Mouse (Mus musculus) kidney, adult 9 months (tissue): ENCODE measurements around the gene Traip.

ENCODE experiments used
- DNase-seq: peaks from one replicate; pipeline ENCODE4 v3.0.0; 2022

Gene Traip

GRCm38 (mm10) chr9:107949922-107950235, at the start of gene Traip:
Gene Traip (plus strand): TSS chr9:107950136.
- DNase-seq, result no peak

DNA sequence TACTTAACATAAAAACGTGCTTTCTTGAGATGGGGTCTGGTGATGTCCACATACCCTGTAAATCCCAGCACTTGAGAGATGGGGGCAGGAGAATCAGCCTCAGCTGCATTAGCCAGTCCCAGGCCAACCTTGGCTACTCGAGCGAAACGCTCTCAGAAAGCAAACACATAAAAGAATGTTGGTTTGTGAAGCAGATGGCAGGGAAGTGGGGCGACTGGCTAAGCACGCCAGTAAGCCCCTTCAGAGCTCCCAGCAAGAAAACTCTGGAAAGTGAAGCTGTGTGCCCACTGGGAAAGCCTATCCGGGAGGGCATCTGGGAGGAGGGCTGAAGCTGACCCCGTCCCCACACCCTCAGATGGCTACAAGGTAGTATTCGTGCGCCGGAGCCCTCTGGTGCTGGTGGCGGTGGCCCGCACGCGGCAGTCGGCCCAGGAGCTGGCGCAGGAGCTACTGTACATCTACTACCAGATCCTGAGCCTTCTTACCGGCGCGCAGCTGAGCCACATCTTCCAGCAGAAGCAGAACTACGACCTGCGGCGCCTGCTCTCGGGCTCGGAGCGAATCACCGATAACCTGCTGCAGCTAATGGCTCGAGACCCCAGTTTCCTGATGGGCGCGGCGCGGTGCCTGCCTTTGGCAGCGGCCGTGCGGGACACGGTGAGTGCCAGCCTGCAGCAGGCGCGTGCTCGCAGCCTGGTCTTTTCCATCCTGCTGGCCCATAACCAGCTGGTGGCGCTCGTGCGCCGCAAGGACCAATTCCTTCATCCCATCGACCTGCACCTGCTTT, 48.9 kb upstream of the Traip start:
- peak; percentile 74 for DNase-seq

- no peak for DNase-seq
These were observed 48.4 kb upstream of the Traip start for GRCm38 (mm10) chr9:107901627-107901914.

GRCm38 (mm10) chr9:107904726-107905125, 45.2 kb upstream of the Traip start:
- DNase-seq, result peak; percentile 92

DNA sequence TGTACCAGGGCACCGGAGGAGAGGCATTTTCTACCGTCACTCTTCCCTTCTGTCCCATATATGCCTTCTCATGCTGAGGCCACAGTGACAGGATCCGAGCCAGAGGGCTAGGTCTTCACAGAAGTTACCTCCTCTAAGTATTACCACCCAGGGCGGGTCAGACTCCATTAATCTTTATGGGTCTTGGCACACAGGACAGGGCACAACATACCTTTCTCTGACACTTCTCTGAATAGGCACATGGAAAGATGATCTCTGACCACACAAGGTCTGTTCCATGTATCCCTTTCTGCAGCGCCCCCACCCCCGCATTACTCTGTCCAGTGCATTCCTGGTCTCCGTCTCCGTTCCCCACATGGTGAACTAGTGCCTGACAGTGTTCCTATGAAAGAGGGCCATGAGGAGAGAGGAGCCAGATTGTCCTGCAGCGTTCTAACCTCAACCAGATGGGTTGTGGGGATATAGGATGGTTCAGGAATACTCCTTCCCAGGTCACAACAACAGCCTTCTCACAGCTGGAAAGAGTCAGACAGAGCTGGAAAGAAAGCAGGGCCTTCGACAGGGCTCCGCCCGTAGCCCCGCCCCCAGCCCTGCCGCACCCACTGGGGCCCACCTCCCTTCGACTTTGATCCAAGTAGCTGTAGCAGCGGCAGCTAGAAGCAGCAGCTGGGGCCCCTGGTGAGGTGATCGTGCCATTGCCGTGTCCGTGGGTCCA, 43.5 kb upstream of the Traip start, which contains the start of gene Mst1r:
Mst1r (plus strand) TSS at position 622 of the 715 bp plus-strand sequence.
- peak; percentile 87 for DNase-seq

DNA sequence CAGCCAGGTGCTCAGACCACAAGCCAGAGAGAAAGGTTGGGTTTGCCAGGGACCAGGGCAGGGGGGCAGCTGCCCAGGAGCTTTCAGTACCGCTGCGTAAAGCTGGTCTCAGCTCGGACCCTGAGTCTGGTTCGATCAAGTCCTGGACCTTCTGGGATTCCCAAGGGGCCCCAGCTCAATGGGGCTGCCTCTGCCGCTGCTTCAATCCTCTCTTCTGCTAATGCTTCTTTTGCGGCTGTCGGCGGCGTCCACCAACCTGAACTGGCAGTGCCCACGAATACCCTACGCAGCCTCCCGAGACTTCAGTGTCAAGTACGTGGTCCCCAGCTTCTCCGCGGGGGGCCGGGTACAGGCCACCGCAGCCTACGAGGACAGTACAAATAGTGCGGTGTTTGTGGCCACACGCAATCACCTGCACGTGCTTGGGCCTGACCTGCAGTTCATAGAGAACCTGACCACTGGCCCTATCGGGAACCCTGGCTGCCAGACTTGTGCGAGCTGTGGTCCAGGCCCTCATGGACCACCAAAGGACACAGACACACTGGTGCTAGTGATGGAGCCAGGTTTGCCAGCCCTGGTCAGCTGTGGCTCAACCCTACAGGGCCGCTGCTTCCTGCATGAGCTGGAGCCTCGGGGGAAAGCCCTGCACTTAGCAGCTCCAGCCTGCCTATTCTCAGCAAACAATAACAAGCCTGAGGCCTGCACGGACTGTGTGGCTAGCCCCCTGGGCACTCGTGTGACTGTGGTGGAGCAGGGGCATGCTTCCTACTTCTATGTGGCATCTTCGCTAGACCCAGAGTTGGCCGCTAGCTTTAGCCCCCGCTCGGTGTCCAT, 42.8 kb upstream of the Traip start:
- DNase-seq, result no peak

DNA sequence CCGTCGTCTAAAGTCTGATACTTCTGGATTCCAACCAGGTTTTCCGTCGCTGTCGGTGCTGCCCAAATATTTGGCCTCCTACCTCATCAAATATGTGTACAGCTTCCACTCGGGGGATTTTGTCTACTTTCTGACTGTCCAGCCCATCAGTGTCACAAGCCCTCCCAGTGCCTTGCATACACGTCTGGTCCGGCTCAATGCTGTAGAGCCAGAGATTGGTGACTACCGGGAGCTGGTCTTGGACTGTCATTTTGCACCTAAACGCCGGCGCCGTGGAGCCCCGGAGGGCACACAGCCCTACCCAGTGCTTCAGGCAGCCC, 42.2 kb upstream of the Traip start:
- DNase-seq, result no peak

DNA sequence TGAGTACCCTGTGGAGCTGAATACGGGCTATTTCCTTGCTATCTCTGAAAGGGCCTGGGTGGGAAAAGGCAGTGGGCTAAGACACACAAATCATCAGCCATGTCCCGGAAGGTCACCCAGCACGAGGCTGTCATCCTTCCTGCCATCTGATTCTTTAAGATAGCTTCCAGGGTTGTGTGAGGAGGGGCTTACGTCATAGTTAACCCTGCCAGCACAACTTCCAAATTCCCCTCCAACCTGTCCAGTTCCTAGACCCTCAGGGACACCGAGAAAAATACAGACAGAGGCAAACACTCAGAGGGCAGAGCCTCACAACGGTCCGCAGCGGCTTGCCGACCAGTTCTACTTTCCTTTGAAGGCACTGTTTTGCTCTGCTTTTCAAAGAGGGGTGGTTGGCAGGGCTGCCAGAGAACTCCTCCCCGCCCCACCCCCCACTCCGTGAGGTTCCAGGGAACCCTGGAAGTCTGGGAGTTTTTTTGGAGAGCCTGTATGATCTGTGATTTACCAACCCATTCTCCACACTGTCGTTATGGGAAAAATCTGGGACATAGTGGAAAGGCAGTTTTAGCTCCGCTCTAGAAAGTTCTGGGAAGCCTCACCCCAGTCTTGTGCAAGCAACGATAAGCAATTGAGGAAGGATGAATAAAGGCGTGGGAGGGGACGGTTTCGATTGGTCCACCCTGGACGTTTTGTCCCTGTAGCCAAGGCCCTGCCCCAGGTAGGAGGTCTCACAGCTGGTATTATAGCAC, 41.4 kb upstream of the Traip start:
- no peak for DNase-seq

DNA sequence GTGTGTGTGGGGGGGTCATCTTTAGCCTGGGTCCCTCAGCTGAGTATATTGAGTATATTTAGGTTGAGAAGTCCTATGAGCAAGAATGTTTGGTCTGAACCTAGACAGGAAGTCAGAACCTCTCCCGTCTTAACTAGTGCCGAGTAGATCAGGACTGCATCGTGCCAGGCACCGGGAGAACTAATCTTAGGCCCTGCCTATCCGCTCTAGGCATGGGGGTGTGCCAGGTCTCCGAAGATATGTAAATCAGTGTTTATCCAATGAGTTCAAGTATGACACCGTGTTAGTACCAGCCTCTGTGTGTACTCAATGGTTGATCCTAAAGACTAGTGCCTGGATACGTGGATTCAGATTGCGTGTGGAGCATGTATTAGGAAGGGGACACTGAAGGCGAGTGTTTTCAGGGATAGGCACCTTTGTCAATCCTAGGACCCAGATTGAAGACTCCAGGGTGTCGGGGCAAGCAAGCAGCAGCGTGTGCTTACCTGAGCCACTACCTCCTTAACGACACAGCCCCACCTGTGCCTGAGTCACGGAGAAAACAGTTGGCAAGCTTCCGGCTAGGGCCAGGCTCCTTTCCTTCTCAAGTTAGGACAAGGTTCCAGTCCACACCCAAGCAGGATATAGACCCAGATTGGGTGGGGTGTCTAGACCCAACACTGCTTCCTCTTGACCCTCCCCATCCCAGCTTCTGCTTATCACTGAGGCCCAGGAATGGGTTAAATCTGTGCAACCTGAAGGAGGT, 39.7 kb upstream of the Traip start:
- no peak for DNase-seq

- no peak for DNase-seq
These were observed 35.0 kb upstream of the Traip start for GRCm38 (mm10) chr9:107914764-107915420.

DNA sequence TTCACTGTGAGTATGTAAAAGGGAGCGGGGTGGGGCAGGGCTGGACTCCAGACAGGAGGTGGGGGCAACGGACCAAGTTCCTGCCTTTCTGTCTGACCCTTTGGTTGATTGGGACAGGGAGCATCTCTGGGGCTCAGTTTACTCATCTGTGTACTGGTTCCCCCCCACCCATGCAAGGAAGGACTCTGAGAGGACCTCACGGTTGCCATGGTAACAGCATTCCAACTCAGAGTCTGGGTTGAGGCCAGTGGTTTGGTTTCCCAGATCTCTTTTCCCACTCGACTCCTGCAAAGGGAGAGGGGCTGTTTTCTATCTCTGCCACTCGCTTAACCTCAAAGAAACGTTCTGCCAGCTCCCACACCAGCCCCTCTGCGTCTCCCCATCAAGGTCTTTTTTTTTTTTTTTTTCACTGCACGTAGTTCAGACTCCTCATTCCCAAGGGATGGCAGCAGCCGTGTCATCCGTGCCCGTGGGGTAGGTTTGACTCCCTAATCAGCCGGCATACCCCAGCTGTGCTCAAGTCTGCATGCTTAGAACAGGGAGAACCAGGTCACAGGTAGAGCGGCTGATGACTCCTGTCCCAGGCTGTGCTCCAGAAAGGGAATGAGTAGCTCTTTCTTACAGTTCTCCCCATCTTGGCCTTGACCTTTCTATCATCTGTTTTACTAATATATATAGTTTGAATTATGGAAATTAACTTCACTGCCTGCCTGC, 31.9 kb upstream of the Traip start:
- no peak for DNase-seq

DNA sequence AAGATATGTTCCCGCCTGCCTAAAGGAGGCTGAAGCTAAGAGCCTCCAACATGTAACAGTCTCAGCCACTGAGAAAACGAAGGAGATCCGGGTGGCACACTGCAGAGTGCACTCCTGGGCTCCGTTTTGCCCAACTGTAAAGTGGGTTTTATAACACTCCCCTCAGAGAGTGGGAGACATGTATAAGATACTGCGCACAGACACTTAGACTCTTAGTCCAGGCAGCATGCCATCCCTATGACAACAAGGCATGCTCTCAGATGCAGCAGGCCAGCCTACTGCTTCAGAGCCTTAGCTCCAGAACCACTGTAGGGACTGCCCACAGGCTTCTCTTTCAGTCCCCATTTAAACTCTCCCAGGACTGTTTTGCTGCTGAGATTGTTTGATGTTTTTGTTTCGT, 31.1 kb upstream of the Traip start:
- DNase-seq, result no peak

GRCm38 (mm10) chr9:107919441-107919840, 30.5 kb upstream of the Traip start:
- no peak for DNase-seq

DNA sequence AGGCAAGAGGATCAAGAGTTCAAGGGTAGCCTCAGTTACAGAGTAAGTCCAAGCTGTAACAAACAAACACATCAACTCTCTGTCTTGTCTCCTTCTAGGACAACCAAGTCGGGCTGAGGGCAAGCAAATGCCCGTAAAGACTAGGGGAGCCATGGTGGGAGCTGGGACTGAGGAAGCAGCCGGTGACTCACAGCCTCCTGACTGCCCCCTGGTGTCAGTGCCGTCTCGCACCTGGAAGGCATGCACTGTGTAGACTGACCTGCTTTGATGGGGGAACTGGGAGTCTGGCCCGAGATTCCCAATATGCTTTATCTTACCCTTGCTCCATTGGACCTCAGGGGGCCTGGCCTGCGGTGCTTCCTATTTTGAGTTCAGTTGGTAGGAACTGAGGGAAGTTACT, 26.9 kb upstream of the Traip start:
- peak; percentile 64 for DNase-seq

GRCm38 (mm10) chr9:107923956-107924355, 26.0 kb upstream of the Traip start:
- DNase-seq, result no peak

DNA sequence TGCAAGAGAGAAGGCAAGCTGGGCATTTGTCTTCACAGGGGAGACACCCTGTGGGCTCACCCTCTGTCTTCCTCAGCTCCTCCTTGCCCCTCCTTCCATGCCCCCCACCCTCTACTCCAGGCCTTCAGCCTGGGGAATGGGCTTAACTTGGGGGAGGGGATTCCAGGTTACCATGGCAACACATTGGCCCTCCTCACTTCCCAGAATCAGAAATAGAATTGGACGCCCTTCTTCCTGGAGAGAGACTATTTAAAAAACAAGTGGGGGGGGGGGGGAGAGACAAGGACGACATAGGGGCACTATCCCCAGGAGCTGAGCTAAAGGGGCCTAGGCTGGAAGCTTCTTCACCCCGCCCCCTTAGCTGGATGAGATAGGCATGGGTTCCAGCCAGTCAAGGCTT, 24.7 kb upstream of the Traip start:
- DNase-seq, result no peak

GRCm38 (mm10) chr9:107926920-107927420, 23.0 kb upstream of the Traip start:
- DNase-seq, result no peak

DNA sequence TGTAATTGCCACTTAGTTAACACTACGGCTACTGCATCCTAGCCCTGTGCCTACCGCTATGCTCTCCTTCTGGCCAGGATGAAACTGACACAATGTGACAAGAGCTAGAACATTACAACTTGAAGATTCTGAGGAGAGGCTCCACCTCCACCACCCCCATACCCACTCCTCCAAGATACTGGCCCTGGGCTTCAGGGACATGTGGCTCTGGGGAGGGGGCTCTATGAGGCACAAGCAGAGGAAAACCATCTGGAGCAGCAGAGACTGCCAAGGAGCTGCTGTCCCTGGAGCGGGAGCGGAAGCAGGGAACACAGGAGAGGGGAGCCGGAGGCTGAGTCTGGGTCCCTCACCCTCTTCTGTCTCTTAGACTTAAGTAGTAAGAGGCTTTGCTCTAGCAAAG, 22.2 kb upstream of the Traip start:
- no peak for DNase-seq

GRCm38 (mm10) chr9:107928169-107928568, 21.8 kb upstream of the Traip start, which contains the start of gene Actl11:
Gene Actl11 (plus strand): TSS chr9:107928469.
- no peak for DNase-seq

DNA sequence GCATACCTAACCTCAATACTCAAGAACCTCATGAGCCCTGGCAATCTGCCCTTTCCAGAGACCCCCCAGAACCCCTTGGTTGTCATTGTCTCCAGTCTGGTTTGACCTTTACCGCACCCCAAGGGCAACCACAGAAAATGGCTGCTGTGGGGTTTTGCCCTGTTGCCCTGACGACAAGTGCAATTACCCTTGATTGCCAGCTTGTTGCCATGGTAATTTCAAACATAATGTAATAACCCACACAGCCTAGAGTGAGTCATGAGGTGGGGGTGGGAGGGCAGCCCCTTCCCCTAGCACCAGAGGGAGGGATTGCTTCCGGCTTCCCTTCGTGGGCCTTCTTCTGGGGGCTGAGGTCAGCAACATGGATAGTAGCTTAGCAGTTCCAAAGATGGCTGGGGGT, 17.7 kb upstream of the Traip start:
- DNase-seq, result no peak

DNA sequence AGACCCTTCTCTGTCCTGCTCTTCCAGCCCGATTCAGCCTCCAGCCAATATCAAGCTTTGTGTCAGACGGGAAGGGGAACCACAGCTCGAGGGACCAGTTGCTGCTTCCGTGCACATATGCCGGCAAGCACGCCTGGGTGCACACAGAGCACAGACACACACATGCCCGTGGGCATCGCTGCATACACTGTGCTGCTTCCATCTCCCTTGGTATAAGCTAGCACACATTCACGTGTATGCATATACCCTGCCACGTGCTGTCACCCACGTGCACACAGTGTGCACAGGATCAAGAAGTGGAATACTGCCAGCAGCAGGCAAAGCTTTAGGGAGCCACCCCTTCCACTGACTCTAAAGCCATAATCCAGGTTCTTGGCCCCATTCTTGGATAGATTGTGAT, 15.8 kb upstream of the Traip start:
- DNase-seq, result no peak
